Mouse (Mus musculus) MEL (cell line): ENCODE measurements around the gene Nfat5. TPM values are rescaled to one million over a fixed set of nuclear protein-coding genes. Genes with fewer than 3 reads are reported as not detected.

Experiments
- DNase-seq: peaks from one replicate; pipeline ENCODE4 v3.0.0; 2011; ENCODE audit warnings: low read depth, low spot score
- H3K27ac ChIP-seq: 2 replicates; pipeline ENCODE4 v1.5.1; 2012; ENCODE audit warnings: low read depth, mild to moderate bottlenecking, control low read depth, low read length, moderate library complexity; ENCODE audit not compliant: control insufficient read depth
- H3K27me3 ChIP-seq, 2 experiments: fragments of 150-350 bp in 1 of 2; sonication (generic) in 1 of 2; 2 replicates each; pipeline ENCODE4 v1.6.1; 2012; ENCODE audit warnings: low read length in 2 of 2, mild to moderate bottlenecking in 2 of 2, improper control_type of control experiment in 1 of 2, moderate library complexity in 1 of 2; ENCODE audit not compliant: insufficient read depth in 2 of 2, control insufficient read depth in 1 of 2
- H3K36me3 ChIP-seq, 2 experiments: 2 replicates each; pipeline ENCODE4 v1.6.1; 2012 to 2014; ENCODE audit warnings: low read length in 2 of 2, improper control_type of control experiment in 1 of 2, inconsistent platforms in 1 of 2, mild to moderate bottlenecking in 1 of 2; ENCODE audit not compliant: insufficient read depth in 2 of 2, control insufficient read depth in 1 of 2
- H3K4me1 ChIP-seq, 2 experiments: fragments of 150-350 bp in 1 of 2; sonication (generic) in 1 of 2; 2 replicates each; pipeline ENCODE4 v1.6.1; 2012; ENCODE audit warnings: low read length in 2 of 2, improper control_type of control experiment in 1 of 2, mild to moderate bottlenecking in 1 of 2; ENCODE audit not compliant: insufficient read depth in 2 of 2, control insufficient read depth in 1 of 2
- H3K4me3 ChIP-seq, 2 experiments: fragments of 150-350 bp in 1 of 2; sonication (generic) in 1 of 2; 2 replicates each; pipeline ENCODE4 v1.5.1; 2012; ENCODE audit warnings: low read depth in 2 of 2, low read length in 2 of 2, mild to moderate bottlenecking in 2 of 2, moderate library complexity in 2 of 2, control low read depth in 1 of 2, improper control_type of control experiment in 1 of 2; ENCODE audit not compliant: control insufficient read depth in 1 of 2, insufficient read depth in 1 of 2
- H3K79me2 ChIP-seq: 2 replicates; pipeline ENCODE4 v1.6.1; 2012; ENCODE audit warnings: mild to moderate bottlenecking, low read length, moderate library complexity; ENCODE audit not compliant: control insufficient read depth, poor library complexity, insufficient read depth
- H3K9ac ChIP-seq: 2 replicates; pipeline ENCODE4 v1.6.1; 2012; ENCODE audit warnings: low read depth, mild to moderate bottlenecking, control low read depth, low read length, moderate library complexity; ENCODE audit not compliant: control insufficient read depth, poor library complexity, severe bottlenecking
- H3K9me3 ChIP-seq: fragments of 150-350 bp; sonication (generic); replicated peaks from 2 replicates; pipeline ENCODE4 v1.6.1; 2012; ENCODE audit warnings: mild to moderate bottlenecking, low read length, improper control_type of control experiment, moderate library complexity; ENCODE audit not compliant: insufficient read depth
- BHLHE40 ChIP-seq: IDR thresholded peaks from 2 replicates; pipeline ENCODE4 v1.6.1; 2012; ENCODE audit warnings: low read depth, mild to moderate bottlenecking, inconsistent platforms, low read length, improper control_type of control experiment, borderline replicate concordance
- CTCF ChIP-seq, 3 experiments: IDR thresholded peaks in 2 of 3; conservative IDR thresholded peaks in 1 of 3; 2 replicates each; pipeline ENCODE4 v1.5.1; 2011 to 2012; ENCODE audit warnings: low read length in 3 of 3, low read depth in 2 of 3, mild to moderate bottlenecking in 2 of 3, improper control_type of control experiment in 1 of 3, inconsistent platforms in 1 of 3, mixed read lengths in 1 of 3, moderate library complexity in 1 of 3; ENCODE audit not compliant: control insufficient read depth in 1 of 3, insufficient read depth in 1 of 3, poor library complexity in 1 of 3, severe bottlenecking in 1 of 3
- ETS1 ChIP-seq: IDR thresholded peaks from 2 replicates; pipeline ENCODE4 v1.6.1; 2012; ENCODE audit warnings: low read depth, mild to moderate bottlenecking, inconsistent platforms, low read length, improper control_type of control experiment, moderate library complexity
- GATA1 ChIP-seq: IDR thresholded peaks from 2 replicates; pipeline ENCODE4 v1.6.1; 2011; ENCODE audit warnings: low read depth, low read length, improper control_type of control experiment
- MAFK ChIP-seq: IDR thresholded peaks from 2 replicates; pipeline ENCODE4 v1.6.1; 2011; ENCODE audit warnings: low read depth, mild to moderate bottlenecking, low read length, improper control_type of control experiment, borderline replicate concordance
- MAX ChIP-seq: IDR thresholded peaks from 2 replicates; pipeline ENCODE4 v1.6.1; 2011; ENCODE audit warnings: low read length, improper control_type of control experiment
- MEF2A ChIP-seq: IDR thresholded peaks from 2 replicates; pipeline ENCODE4 v1.6.1; 2014; ENCODE audit warnings: low read depth, mild to moderate bottlenecking, inconsistent platforms, low read length, improper control_type of control experiment; ENCODE audit not compliant: poor library complexity, insufficient replicate concordance, severe bottlenecking; ENCODE audit errors: extremely low read depth
- MXI1 ChIP-seq: IDR thresholded peaks from 2 replicates; pipeline ENCODE4 v1.6.1; 2011; ENCODE audit warnings: mild to moderate bottlenecking, low read depth, low read length, improper control_type of control experiment
- NRF1 ChIP-seq: IDR thresholded peaks from 2 replicates; pipeline ENCODE4 v1.6.1; 2014; ENCODE audit warnings: low read depth, mild to moderate bottlenecking, inconsistent platforms, low read length, improper control_type of control experiment, moderate library complexity; ENCODE audit not compliant: poor library complexity, insufficient read depth, severe bottlenecking
- POLR2A ChIP-seq, 2 experiments: IDR thresholded peaks; 2 replicates each; pipeline ENCODE4 v1.6.1; 2011 to 2012; ENCODE audit warnings: low read length in 2 of 2, mild to moderate bottlenecking in 2 of 2, control low read depth in 1 of 2, improper control_type of control experiment in 1 of 2, low read depth in 1 of 2, moderate library complexity in 1 of 2; ENCODE audit not compliant: control insufficient read depth in 1 of 2, insufficient read depth in 1 of 2, poor library complexity in 1 of 2
- RAD21 ChIP-seq: IDR thresholded peaks from 2 replicates; pipeline ENCODE4 v1.6.1; 2011; ENCODE audit warnings: mild to moderate bottlenecking, low read depth, low read length, improper control_type of control experiment
- SIN3A ChIP-seq: IDR thresholded peaks from 2 replicates; pipeline ENCODE4 v1.6.1; 2012; ENCODE audit warnings: low read length, improper control_type of control experiment, inconsistent platforms
- UBTF ChIP-seq: IDR thresholded peaks from 2 replicates; pipeline ENCODE4 v1.6.1; 2012; ENCODE audit warnings: low read depth, mild to moderate bottlenecking, inconsistent platforms, low read length, improper control_type of control experiment, moderate library complexity, borderline replicate concordance; ENCODE audit not compliant: insufficient read depth
- USF1 ChIP-seq: IDR thresholded peaks from 2 replicates; pipeline ENCODE4 v1.6.1; 2014; ENCODE audit warnings: low read depth, mild to moderate bottlenecking, inconsistent platforms, low read length, improper control_type of control experiment, moderate library complexity
- USF2 ChIP-seq, 2 experiments: IDR thresholded peaks; 2 replicates each; pipeline ENCODE4 v1.6.1; 2011 to 2012; ENCODE audit warnings: improper control_type of control experiment in 2 of 2, low read length in 2 of 2, borderline replicate concordance in 1 of 2, inconsistent platforms in 1 of 2, low read depth in 1 of 2, mild to moderate bottlenecking in 1 of 2; ENCODE audit not compliant: insufficient read depth in 1 of 2
- ZKSCAN1 ChIP-seq: IDR thresholded peaks from 2 replicates; pipeline ENCODE4 v1.6.1; 2012; ENCODE audit warnings: low read depth, mild to moderate bottlenecking, inconsistent platforms, low read length, improper control_type of control experiment, moderate library complexity
- ZNF384 ChIP-seq: IDR thresholded peaks from 2 replicates; pipeline ENCODE4 v1.6.1; 2012; ENCODE audit warnings: low read depth, mild to moderate bottlenecking, inconsistent platforms, low read length, improper control_type of control experiment
- polyA plus RNA-seq, 2 experiments: library from polyadenylated mRNA; stranded (reverse) in 1 of 2; unstranded in 1 of 2; fragments of >175 nt in 1 of 2; fragments of >200 nt in 1 of 2; gene quantifications; 2 replicates each; pipeline versions ENCODE4 v1.2.1 to v1.2.4; 2012; ENCODE audit warnings: low replicate concordance in 2 of 2, low read depth in 1 of 2; ENCODE audit not compliant: insufficient read length in 2 of 2, insufficient read depth in 1 of 2, missing spikeins in 1 of 2
- total RNA-seq: library from RNA; depleted of rRNA; stranded (reverse); fragments of 300-350 nt; gene quantifications from 2 replicates; pipeline ENCODE4 v1.2.3, GENCODE M21; 2012

Nfat5 gene
- total and polyA plus RNA-seq, 3 experiments = 4.2 to 11.3 TPM; not detected in 1

- Histone ChIP-seq H3K4me1 (no peaks in the 10 kb centered on the region), H3K4me3 (no peak overlapping the region), H3K27ac (no peak overlapping the region), H3K9me3 (no peaks in the 10 kb centered on the region), H3K9ac (no peak overlapping the region), H3K79me2 (no peaks in the 10 kb centered on the region), H3K27me3 (no peaks in the 10 kb centered on the region), H3K36me3 (peaks cover 0 to 10% of the 10 kb centered on the region in 2 experiments; a peak in 2 of 4 replicates)
- DNase-seq = no peak
- TF ChIP-seq ZKSCAN1 = no peak
- TF ChIP-seq GATA1 = no peak
- TF ChIP-seq BHLHE40 = no peak
- TF ChIP-seq USF1 = no peak
- no peak for TF ChIP-seq USF2 (IDR thresholded peaks at IDR 0.05; ENCODE audit: borderline replicate concordance in 1 of 2, insufficient read depth in 1 of 2, low read depth in 1 of 2, low read length in 2 of 2)
- no peak for TF ChIP-seq NRF1
- no peak for TF ChIP-seq MAX
- no peak for TF ChIP-seq UBTF
Observed at GRCm38 (mm10) chr8:107370311-107370710, 77.0 kb downstream of the Nfat5 start.

- no peak for DNase-seq
- Histone ChIP-seq H3K9me3 (no peaks in the 10 kb centered on the region), H3K27ac (no peak overlapping the region), H3K36me3 (peaks cover 0 to 5% of the 10 kb centered on the region in 2 experiments; a peak in 2 of 4 replicates), H3K9ac (no peak overlapping the region), H3K79me2 (no peaks in the 10 kb centered on the region), H3K27me3 (no peaks in the 10 kb centered on the region), H3K4me3 (no peak overlapping the region), H3K4me1 (no peaks in the 10 kb centered on the region)
- TF ChIP-seq BHLHE40 = no peak
- TF ChIP-seq ZNF384 = no peak
- no peak for TF ChIP-seq MXI1
- TF ChIP-seq CTCF (IDR thresholded peaks at IDR 0.05 in 2 of 3, conservative IDR thresholded peaks at IDR 0.05 in 1 of 3; ENCODE audit: control insufficient read depth in 1 of 3, insufficient read depth in 1 of 3, low read depth in 2 of 3, low read length in 3 of 3, poor library complexity in 1 of 3, severe bottlenecking in 1 of 3) = no peak
- no peak for TF ChIP-seq MAFK
- TF ChIP-seq SIN3A = no peak
- TF ChIP-seq ETS1 = no peak
- no peak for TF ChIP-seq UBTF
- no peak for TF ChIP-seq MEF2A
- no peak for TF ChIP-seq POLR2A (IDR thresholded peaks at IDR 0.05; ENCODE audit: control insufficient read depth in 1 of 2, insufficient read depth in 1 of 2, low read depth in 1 of 2, low read length in 2 of 2, poor library complexity in 1 of 2)
- no peak for TF ChIP-seq RAD21
- TF ChIP-seq NRF1 = no peak
Observed at GRCm38 (mm10) chr8:107377346-107377745, 84.1 kb downstream of the Nfat5 start.
